In the genomic region with DNA sequence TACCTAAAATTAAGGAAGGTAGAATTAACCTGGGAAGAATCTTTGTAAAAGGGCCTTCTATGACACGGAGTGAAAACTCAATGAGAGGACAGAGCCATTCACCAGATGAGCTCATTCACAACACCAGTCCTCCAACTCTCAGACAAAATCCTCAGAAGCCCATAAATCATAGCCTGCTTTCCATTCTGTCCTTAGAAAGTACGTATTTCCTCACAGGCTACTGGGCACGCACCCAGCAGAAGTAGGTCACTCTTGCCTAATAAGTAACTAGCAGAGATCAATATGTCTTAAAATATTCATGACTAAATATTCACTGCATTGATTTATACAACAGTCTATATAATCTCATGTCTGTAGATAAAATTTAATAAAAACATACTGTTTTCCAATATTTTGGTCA, we compare ENCODE assay signal across 11 mouse cellular contexts.
A peak's percentile ranks its signal among the peaks of the same experiment; 100 is the strongest.
DNase-seq lines count a peak whose midpoint lies in the region; ATAC-seq and TF ChIP-seq lines count a peak whose summit lies in the region.
"Had no signal": no experiment of that assay in that cellular context is flagged by ENCODE, and none has a peak within 500 bp of the region (broad histone marks: within the 10 kb centered on the region; RNA-seq: fewer than 3 reads in every experiment).

No protein-coding gene starts in this region.

- H3K4me2 ChIP-seq in forebrain, embryonic 13.5 days = no peak overlapping the region
- H3K4me2 ChIP-seq: heart, embryonic 15.5 days had no signal

- no peaks in the 10 kb centered on the region for H3K36me3 ChIP-seq in forebrain, embryonic 13.5 days (ENCODE audit: poor library complexity, severe bottlenecking)
- H3K36me3 ChIP-seq: heart, embryonic 15.5 days had no signal

- H3K4me3 ChIP-seq in lung, adult 2 months (replicated peaks; ENCODE audit: extremely low read depth, low read depth, low read length) = no peak overlapping the region
- H3K4me3 ChIP-seq in forebrain, embryonic 13.5 days = no peak overlapping the region
- H3K4me3 ChIP-seq: heart, embryonic 15.5 days had no signal

- H3K27me3 ChIP-seq in forebrain, embryonic 13.5 days = no peaks in the 10 kb centered on the region
- H3K27me3 ChIP-seq: heart, embryonic 15.5 days had no signal

- H3K4me1 ChIP-seq in lung, adult 2 months (ENCODE audit: control insufficient read depth, insufficient read depth, low read length) = no peaks in the 10 kb centered on the region
- no peaks in the 10 kb centered on the region for H3K4me1 ChIP-seq in forebrain, embryonic 13.5 days

- TF ChIP-seq POLR2A in lung, adult 2 months (IDR thresholded peaks at IDR 0.05; ENCODE audit: borderline replicate concordance, extremely low read depth, low read depth, low read length) = no peak

- H3K9me3 ChIP-seq in forebrain, embryonic 13.5 days (replicated peaks) = no peaks in the 10 kb centered on the region
- H3K9me3 ChIP-seq: heart, embryonic 15.5 days had no signal

- WGBS in lung, adult 2 months = 53% methylated on average over 3 of the region's 3 CpGs
- 91% methylated on average over 3 of the region's 3 CpGs for whole genome bisulfite sequencing in forebrain, embryonic 13.5 days

- H3K27ac ChIP-seq in forebrain, embryonic 13.5 days = no peak overlapping the region
- H3K27ac ChIP-seq: heart, embryonic 15.5 days had no signal

- TF ChIP-seq CTCF in lung, adult 2 months (IDR thresholded peaks at IDR 0.05; ENCODE audit: insufficient read depth, low read length) = no peak

- DNase-seq in gastrocnemius, adult 18-20 months (ENCODE audit: low spot score) = peak; percentile 41
- no peak for DNase-seq in gastrocnemius, postnatal 25 days
- peak; percentile 38 to 47 for DNase-seq in lung, adult 18-20 months
- DNase-seq in lung, adult 2 months = no peak
- peak; percentile 63 for DNase-seq in gonadal fat pad, adult 2 months (ENCODE audit: low read depth)
- peak; percentile 64 for DNase-seq in lung, postnatal 36 days
- DNase-seq in left cerebral cortex, adult 9 months (ENCODE audit: low spot score in 2 of 2) = no peak
- DNase-seq: forebrain, postnatal 0 days had no signal

- ATAC-seq in forebrain, embryonic 13.5 days = no peak
- ATAC-seq: forebrain, postnatal 0 days; inflammation-experienced regulatory T-cells, adult 6 months had no signal

- no peak overlapping the region for H3K9ac ChIP-seq in forebrain, embryonic 13.5 days
- H3K9ac ChIP-seq: forebrain, postnatal 0 days; heart, embryonic 15.5 days had no signal

Comparison
In these comparisons a context has a peak if more than half of its experiments do, and no peak if none do; other contexts are left out.
1. DNase-seq: peak in gastrocnemius, adult 18-20 months (single experiment), lung, adult 18-20 months (2 of 2), gonadal fat pad, adult 2 months (single experiment) and lung, postnatal 36 days (single experiment); none in gastrocnemius, postnatal 25 days (single experiment), lung, adult 2 months (single experiment) and left cerebral cortex, adult 9 months (0 of 2).